Mouse (Mus musculus) kidney, postnatal 14 days (tissue): ENCODE results near the gene Cdyl.
A peak's percentile ranks its signal among the peaks of the same experiment; 100 is the strongest.
"Not testable (repeated sequence)": the region's sequence is repeated elsewhere in the genome, so short reads cannot be mapped to it uniquely, and the experiment has no call there.

Experiments
- DNase-seq: peaks from one replicate; pipeline ENCODE4 v3.0.0; 2022; ENCODE audit warnings: mixed read lengths

The Cdyl gene

DNA sequence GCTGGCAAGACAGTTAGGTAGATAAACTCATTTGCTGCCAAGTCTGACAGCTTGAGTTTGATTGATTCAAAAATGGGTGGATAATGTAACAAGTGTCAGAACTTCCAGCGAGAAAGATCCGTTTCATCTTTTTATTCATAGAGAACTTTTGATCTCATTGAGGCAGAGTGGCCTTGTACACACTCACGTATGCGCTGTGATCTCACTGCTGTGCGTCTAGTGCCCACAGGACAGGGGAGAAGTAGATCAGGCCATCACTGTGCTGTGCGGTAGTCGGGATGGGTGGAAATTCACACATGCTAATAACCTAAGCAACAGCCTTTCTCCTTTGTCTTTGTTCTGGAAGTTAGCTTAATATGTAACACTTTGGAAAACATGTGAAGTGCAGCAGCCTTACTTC, 146.5 kb downstream of the Cdyl start:
- no peak for DNase-seq

DNA sequence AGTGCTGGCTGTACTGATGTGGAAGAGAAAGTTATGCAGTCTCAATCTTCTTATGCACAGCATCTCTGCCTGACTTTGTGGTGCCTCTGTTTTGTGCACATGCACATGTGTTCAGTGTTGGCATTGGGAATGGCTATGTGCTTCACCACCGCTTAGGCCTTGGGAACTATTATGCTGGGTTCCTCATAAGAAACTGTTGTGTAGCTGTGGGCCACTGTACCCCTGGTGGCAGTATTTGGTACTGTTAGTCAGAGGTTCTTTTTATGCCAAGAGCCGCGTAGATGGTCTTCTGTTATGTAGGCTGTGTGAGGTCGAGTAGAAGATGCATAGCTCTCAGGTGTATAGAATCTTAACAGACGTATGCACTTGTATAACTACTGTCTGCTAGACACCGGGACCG, 147.4 kb downstream of the Cdyl start:
- DNase-seq = no peak

DNA sequence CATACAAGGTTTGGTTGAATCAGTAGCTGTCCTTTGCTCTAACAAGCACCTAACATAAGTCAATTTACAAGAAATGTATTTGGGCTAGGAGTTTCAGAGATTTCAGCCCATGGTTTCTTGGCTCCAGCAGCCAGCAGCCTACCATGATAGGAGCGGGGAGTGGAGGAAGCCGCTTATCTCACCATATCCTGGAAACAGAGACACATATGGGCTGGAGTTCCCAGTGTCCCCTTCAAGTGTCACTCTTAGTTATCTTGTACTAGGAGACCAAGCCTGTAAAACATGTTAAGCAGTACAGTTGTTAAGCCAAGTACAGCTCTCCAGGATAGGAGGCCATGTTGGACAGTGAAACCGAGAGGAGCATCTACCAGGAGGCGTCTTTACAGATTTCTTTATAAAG, 147.9 kb downstream of the Cdyl start:
- no peak for DNase-seq

DNA sequence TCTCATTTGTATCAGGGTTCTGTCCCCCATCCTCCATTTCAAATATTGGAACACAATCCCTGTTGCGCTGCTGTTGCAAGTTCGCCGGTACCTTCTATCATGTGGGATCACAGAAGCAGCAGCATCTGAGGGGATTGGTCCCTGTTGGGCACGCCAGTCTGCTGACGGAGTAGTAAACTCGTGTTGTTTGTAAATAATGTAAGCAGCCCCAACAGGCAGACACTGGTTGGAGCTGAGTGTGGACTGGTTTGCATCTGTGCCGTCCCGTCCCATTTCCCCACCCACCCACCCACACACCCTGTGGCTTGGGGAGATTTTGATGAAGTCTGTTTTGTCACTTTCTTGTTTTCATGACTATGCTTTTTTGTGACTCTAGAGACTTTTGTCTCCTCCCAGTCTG, 148.3 kb downstream of the Cdyl start:
- no peak for DNase-seq

DNA sequence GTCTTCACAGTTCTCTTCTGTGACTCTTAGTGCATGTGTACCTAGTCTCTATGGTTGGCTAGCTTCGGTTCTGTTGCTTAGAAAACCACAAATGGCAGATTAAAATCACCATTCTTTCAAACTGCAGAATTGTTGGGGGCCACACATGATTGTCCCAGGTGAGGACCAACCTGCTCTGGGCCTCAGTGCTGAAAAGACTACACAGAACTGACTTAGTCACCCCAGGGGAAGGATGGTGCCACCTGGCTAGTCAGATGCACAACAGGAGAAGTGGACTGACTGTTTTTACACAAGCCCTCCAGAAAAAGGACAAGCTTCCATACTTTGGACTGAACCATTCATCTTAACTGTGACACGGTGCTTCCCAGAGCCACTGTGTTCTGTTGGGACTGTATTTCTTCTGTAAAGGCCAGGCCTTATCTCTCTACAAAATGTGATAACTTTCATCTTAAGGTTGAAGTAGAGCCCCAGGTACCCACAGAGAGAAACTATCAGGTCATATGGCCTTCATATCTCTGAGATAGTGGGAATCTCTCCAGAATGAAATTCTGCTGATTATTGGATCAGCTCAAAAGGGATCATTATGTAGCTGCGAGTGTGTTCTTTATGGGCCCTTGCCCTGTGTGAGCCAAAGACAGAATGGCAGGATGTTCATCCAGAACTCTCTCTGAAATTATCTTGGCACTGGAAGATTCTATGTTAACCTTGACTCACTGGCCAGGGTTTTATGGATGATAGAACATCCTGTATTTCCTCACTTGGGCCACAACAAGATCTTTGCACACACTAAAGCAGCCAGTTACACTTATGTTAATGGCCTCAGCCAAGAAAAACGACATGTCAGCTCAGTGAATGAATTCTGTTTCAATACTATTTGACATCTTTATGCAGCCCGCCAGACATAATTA, 149.9 kb downstream of the Cdyl start:
- DNase-seq = no peak

DNA sequence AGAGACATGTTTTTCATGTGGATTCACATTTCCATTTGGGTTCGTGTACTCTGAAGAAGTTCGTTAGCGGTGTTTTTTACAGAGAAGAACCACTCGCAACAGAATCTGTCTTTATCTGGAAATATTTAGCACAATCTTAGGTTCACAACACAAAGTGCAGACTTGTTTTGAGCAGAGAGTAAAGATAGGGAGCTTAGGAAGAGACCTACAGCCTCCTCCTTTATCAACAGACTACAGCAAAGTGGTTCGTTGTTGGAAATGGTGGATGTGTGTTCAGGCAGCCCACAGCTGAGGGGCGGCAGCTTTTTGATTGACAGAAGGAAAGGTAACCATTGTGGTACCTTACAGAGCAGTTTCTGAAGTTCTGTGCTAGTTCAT, 150.5 kb downstream of the Cdyl start:
- no peak for DNase-seq

DNA sequence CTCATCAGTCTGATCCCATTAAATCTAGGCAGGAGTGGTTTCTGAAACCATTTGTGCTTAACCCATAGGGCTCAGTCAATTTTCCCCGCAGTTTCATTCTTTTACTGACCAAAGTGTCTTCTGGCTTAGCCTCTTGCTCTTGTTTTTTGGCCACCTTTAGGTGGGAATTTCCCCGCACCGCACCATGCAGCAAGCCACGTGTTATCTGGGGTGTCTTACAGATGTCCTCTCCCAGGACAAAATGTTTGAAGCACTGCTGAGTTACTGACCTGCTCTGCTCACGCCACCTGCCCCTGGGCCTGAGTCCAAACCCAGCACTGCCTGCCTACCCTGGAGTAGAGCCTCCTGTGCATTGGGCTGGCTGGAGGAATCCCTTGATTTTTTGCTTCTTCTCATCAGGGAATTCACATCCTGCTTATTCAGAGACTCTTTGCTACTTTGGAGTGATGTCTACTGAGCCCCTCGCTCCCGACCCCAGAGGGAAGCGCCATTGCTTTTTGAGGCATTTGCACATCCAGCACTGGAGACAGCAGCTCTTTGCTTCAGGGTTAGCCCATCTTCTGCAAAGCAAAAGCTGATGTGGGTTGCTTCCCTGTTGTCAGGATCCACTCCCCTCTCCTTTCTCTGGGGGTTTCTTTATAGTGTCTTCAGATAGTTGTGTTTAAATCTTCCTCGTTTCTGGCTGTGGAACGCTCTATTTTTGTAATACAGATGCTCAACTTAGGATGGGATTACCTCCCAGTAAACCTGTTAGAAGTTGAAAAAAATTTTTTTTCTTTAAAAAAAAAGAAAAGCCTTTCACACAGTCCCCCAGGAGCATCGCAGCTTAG, 151.9 kb downstream of the Cdyl start:
- no peak for DNase-seq

DNA sequence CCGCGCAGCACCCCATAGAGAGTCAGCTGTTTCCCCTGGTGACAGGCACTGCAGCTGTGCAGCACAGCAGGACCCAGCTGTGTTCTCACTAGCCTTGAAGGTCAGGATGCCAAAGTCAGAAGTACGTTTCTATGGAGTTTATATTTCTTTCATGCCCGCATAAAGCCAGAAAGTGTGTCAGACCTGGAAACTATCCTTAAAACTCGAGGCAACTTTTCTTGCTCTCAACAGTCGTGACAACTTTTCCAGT, 152.5 kb downstream of the Cdyl start:
- no peak for DNase-seq

DNA sequence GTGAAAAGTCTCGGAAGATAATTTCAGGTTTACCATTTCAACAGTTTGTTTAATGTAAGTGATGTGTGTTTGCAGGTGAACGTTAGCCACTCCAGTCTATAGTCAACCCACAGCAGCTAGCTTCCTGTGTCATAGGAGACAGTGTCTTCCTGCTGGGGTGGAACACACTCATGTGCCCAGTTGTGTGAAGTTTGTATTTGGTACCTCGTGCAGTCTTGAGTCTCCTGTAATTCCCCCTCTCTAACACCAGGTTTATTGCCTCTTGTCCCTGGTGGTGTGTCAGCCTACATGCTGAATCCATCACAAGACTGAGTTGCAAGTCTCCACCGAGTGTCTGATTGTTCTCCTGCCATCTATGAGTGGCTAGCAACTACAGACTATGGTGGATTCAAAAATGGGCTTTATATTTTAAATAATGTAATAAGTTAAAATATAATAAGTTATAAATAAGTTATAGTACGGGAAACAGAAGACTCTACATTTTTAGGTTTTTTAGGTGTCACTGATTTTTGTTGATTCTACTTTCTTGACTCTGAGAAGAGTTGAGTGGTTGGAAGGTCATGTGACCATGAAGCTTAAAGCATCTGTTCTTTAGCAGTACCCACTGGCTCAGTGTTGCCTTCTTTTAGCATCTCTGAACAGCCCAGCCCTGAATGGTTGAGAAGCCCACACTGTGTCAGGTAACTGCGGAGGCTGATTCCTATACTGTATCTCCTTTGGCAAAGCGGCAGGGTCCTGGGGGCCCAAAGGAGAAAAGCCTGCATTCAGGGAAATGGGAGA, 153.9 kb downstream of the Cdyl start:
- DNase-seq = no peak

DNA sequence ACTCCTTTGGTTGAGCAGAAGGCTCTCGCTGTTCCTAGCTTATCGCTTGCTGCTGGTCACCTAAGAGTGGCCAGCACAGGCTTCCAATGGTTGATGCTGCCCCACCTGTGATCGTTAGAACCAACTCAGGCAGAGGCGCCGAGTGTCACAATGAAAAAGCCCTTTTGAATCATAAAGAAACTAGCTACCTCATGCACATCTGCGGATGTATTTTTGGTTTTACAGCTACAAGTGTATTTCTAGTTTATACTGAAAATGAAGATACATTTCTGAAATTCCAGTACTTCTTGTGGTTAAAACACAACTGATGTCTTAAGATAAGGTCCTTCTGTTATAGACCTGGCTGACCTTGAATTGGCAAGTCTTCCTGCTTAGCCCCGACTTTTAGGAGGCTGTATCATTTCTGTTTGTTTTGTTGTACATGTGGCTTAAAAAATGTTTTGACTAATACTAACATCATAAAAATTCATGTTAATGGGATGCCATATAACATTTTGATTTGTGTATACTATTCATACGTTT, 155.6 kb downstream of the Cdyl start:
- no peak for DNase-seq

DNA sequence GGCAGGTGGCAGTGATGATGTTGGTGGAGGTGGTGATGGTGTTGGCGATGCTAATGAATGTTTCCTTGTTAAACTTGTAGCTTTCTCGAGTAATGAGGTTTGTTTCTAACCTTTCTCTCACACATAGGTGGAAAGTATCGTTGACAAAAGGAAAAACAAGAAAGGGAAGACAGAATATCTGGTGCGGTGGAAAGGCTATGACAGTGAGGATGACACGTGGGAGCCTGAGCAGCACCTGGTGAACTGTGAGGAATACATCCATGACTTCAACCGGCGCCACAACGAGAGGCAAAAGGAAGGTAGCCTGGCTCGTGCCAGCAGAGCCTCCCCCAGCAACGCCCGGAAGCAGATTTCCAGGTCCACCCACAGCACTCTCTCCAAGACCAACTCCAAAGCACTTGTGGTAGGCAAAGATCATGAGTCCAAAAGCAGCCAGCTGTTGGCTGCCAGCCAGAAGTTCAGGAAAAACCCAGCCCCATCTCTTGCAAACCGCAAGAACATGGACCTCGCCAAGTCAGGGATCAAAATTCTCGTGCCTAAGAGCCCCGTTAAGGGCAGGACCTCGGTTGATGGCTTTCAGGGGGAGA, 156.2 kb downstream of the Cdyl start:
- DNase-seq = peak; percentile 86

DNA sequence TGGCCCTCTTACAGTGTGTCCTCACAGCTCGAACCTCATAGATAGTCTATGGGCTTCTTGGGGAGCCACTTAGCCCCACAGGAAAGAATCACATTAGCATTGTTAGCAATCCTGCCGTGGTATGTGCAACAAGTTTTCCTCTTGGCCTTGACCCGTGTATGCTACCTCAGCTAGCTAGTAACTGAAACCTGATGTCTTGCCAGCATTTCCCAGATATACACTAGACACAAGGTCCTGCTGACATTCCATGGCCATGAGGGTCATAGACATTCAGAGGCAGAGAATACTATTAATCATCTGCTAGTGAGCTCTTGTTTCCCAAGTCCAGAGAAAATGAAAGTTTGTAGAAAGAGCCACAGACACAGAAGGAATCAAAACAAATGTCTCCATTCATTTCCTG, 158.0 kb downstream of the Cdyl start:
- DNase-seq = peak; percentile 33

DNA sequence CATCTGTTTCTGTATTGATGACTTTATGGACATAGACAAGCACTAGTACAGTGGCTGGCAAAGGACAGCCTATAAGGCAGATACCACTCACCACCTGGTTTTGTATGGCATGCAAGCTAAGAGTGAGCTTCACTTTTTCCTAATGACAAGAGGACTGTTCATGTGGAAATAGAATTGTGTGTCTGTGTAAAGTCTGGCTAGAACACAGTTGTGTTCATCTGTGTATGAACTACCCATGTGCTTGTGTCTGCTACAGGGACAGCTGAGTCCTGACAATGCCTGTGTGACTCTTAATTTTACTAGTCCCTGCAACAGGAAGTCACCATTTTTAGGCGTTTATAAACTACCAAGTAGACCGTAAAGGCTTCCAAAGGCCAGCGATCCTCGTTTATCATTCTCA, 158.4 kb downstream of the Cdyl start:
- DNase-seq = no peak

DNA sequence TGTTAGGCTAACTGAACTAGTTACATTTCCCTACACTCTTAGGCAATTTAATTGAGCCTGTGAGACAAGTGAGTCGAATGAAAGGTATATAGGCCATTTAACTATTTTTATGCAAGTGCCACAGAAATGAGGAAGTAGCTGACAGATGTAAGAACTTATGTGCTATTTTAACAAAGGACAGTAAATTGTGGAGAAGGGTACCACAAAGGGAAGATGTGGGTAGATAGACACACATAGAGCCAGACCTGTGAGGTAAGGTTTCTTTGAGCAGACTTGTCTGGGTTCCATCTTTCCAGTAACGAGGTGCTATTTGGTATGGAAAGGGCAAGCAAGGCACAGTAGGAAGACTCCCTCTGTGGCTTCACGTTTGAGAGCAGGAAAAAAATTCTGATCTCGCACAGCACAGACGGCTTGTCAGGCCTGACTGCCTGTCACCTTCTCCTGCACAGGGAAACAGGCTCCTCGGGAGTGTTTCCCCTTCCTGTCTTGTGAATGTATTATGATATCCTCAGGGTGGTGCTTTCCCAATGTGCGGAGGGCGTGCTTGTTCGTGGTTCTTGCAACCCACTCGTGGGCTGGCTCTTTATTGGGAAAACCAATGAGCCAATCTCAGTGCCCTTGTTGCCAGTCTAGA, 162.3 kb downstream of the Cdyl start:
- no peak for DNase-seq

DNA sequence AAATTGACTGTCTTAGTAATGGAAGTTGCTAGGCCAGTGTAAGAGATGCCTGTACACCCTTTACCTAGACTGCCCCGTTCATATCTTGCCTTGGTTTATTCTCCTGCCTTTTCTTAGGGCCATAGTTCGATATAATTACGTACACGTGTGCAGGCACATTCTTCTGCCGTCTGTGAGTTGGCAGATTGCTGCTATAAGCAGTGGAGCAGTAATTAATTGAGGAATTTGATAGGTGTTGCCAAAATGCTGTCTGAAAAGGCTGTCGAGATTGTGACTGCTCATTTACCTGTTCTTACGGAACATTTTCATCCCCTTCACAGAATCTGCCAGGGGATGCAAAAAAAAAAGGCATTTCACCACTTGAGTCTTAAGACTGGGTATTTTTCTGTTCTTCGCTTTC, 163.2 kb downstream of the Cdyl start:
- DNase-seq = no peak

DNA sequence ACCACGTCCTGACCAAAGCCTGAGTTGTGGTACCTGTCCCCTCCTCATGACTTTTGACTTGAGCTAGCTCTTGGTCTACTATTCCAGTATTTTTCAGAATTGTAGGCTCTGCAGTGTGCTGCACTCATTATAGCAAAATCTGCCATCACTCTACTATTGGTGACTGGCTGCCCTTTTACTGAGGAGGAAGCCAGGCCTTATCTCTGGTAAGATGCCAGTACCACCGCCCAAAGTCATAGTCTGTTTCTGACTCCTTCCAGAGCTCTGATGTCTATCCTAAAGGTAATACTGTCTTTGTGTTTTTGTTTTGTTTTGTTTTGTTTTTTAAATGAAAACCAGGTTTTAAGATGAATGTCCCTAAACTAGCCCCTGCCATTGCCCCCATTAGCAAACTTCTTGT, 166.0 kb downstream of the Cdyl start:
- no peak for DNase-seq

DNA sequence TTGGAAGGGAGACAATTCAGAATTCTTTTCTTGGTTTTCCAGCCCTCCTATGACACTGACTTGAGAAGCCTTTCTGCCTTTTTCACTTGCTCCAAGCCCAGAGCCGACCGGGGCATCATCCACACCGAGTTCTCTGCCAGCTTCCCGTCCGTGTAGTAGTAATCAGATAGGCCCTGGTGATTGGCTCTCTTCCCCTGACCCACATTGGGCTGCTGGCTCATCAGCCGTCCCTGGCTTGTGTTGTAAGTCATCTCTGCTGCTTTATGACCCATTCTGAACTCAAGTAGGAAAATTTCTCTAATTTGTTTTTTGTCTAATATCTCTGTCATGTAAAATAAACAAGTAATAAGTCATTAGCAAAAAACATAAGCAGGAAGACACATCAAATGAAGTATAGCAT, 173.0 kb downstream of the Cdyl start:
- peak; percentile 26 for DNase-seq

DNA sequence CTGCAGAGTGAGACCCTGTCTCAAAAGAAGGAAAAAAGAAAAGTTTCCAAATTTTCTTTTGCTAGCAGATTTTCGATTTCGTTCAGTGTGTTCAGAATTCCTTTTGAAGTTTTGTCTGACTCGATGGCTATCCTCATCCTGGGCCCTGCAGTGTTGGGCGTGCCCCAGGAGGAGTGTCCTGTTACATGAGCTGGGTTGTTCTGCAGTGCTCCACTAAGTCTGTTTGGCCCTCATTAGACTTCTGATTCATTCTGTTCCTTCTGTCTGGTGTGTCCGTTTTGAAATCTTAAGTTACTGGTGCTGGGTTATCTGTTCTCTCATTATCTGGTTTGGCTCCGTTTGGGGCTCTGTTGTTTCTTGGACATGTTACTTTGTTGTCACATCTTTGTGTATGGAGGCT, 174.3 kb downstream of the Cdyl start:
- no peak for DNase-seq

DNA sequence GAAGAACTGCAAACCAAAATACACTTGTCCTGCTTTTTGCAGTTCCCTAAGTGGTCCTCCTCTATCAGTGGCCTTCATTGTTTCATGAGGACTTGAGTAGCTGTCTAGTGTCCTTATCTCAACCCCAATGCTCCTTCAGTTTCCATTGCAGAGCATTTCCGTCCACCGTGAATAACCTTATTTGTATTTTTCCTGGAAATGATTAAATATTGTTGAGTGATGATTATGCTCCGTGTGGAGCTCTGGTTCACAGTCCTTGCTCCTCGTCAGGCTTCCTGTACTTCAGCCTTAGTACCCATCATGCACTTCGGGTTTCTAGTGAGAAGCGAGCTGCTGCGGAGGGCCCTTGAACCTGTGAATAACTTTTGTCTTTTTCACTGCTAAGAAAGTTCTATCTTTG, 176.0 kb downstream of the Cdyl start:
- DNase-seq = no peak

DNA sequence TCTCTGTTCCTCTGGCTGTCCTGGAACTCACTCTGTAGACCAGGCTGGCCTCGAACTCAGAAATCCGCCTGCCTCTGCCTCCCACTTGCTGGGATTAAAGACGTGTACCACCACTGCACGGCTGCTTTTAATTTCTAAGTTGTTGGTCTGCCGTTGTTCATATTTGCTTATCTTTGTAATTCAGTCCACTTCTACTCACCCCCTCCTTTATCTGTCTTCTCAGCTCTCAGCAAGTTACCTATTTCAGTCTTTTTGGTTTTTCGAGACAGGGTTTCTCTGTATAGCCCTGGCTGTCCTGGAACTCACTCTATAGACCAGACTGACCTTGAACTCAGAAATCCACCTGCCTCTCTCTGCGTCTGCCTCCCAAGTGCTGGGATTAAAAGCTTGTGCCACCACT, 176.9 kb downstream of the Cdyl start:
- DNase-seq = not testable (repeated sequence)

DNA sequence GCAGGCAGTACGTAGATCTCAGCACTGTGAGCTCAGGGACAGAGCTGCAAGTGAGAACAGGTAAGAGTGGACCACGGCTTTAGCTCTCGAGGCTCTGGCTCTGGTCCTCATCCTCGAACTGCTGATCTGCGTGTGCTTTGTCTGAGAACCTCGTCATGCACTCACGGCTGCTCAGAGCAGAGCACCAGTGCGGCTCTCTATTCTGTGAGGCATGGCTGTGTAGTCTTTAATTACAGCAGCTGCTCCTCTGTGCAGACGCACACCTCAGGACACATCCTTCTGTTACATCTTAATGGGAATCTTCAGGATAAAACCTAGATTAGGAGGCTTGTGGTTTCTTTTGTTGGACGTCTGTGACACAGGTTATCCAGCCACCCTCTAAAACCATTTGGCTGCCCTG, 180.5 kb downstream of the Cdyl start:
- DNase-seq = no peak

DNA sequence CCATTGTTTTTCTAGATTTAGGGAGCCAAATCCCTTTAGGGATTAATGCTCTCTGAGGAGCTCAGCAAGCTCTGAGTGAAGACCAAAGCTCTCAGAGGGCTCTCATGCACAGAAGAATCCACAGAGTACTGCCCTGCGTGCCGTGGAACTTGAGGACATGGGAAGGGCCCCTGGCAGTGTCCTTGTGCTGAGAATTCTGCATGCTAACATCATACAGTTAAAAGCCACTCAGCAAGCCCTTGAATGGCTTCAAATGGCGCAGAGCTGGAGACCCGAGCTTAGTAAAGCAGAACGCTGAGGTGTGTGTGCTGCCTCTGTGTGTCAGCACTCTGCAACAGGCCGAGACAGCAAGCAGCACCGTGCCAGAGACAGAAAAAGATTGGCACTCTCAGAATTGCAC, 183.8 kb downstream of the Cdyl start:
- no peak for DNase-seq

DNA sequence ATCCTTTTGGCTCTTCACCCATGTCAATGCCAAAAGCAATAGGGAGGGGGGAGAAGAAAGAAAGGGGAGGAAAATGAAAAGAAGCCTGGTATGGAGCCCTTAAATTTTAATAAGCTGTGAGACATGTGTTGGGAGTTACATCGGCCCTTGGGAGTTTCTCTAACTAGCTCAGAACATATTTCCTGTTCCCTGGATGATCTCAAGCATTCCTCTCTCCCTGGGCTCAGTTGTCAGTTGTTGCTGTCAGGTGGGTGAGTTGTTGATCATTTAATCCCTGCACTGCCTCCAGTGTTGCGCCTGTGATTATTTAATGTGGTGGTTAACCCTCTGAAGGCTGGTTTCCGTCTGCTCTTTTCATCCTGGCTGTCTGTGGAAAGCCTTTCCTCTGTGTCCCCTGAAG, 185.7 kb downstream of the Cdyl start:
- DNase-seq = no peak
